Mouse (Mus musculus) myocyte (in vitro differentiated cells): ENCODE measurements around the gene Lyz2.

Source experiments
- CEBPB ChIP-seq: IDR thresholded peaks from 2 replicates; pipeline ENCODE4 v1.6.1; 2011; ENCODE audit warnings: mild to moderate bottlenecking, moderate library complexity; ENCODE audit not compliant: poor library complexity, insufficient read depth, severe bottlenecking
- E2F4 ChIP-seq: IDR thresholded peaks from one replicate; pipeline ENCODE4 v1.6.1; 2011; ENCODE audit warnings: mild to moderate bottlenecking, control low read depth, moderate library complexity; ENCODE audit not compliant: insufficient read depth
- MYOD1 ChIP-seq, 3 experiments: IDR thresholded peaks; one replicate each; pipeline ENCODE4 v1.6.1; 2011; ENCODE audit warnings: control low read depth in 2 of 3, low read depth in 2 of 3, mild to moderate bottlenecking in 2 of 3, moderate library complexity in 1 of 3; ENCODE audit not compliant: insufficient read length in 2 of 3, control insufficient read depth in 1 of 3
- MYOG ChIP-seq, 3 experiments: IDR thresholded peaks; one replicate each; pipeline ENCODE4 v1.6.1; 2011; ENCODE audit warnings: control low read depth in 2 of 3, low read depth in 2 of 3, mild to moderate bottlenecking in 2 of 3; ENCODE audit not compliant: insufficient read length in 2 of 3, control insufficient read depth in 1 of 3, insufficient read depth in 1 of 3
- POLR2A ChIP-seq: IDR thresholded peaks from one replicate; pipeline ENCODE4 v1.6.1; 2011; ENCODE audit warnings: low read depth, mild to moderate bottlenecking, control low read depth, moderate library complexity; ENCODE audit not compliant: insufficient read length
- SRF ChIP-seq: IDR thresholded peaks from one replicate; pipeline ENCODE4 v1.6.1; 2011; ENCODE audit warnings: low read depth; ENCODE audit not compliant: control insufficient read depth, insufficient read length
- TCF12 ChIP-seq: IDR thresholded peaks from one replicate; pipeline ENCODE4 v1.6.1; 2011; ENCODE audit warnings: mild to moderate bottlenecking, control low read depth; ENCODE audit not compliant: poor library complexity, insufficient read depth, severe bottlenecking
- USF1 ChIP-seq: IDR thresholded peaks from one replicate; pipeline ENCODE4 v1.6.1; 2011; ENCODE audit warnings: low read depth, mild to moderate bottlenecking, control low read depth, moderate library complexity

GRCm38 (mm10) chr10:117292671-117293070 lies 10.6 kb upstream of the Lyz2 start, which contains the start of gene Lyz1:
- TF ChIP-seq MYOD1 (IDR thresholded peaks at IDR 0.05; ENCODE audit: control insufficient read depth in 1 of 3, insufficient read length in 2 of 3, low read depth in 2 of 3) (no peak), MYOG (IDR thresholded peaks at IDR 0.05; ENCODE audit: control insufficient read depth in 1 of 3, insufficient read depth in 1 of 3, insufficient read length in 2 of 3, low read depth in 2 of 3) (no peak), TCF12 (no peak), CEBPB (no peak), POLR2A (no peak), E2F4 (no peak), SRF (no peak), USF1 (no peak)
